Mouse (Mus musculus) G1E (cell line): ENCODE measurements around the gene Mum1l1. TPM values are rescaled to one million over a fixed set of nuclear protein-coding genes. Genes with fewer than 3 reads are reported as not detected.

Experiments used
- ATAC-seq: 2 replicates; pipeline ENCODE4 v1.8.0; 2016; ENCODE audit warnings: mild to moderate bottlenecking; ENCODE audit not compliant: insufficient number of reproducible peaks, poor library complexity, low FRiP score, severe bottlenecking; ENCODE audit errors: extremely low read depth
- DNase-seq: peaks from one replicate; pipeline ENCODE4 v3.0.0; 2012; ENCODE audit warnings: low spot score
- H3K27me3 ChIP-seq: 2 replicates; pipeline ENCODE4 v1.6.1; 2012; ENCODE audit warnings: mild to moderate bottlenecking, low read length, inconsistent platforms; ENCODE audit not compliant: insufficient read depth
- H3K36me3 ChIP-seq: replicated peaks from 2 replicates; pipeline ENCODE3; 2012; ENCODE audit warnings: mild to moderate bottlenecking, inconsistent platforms
- H3K4me1 ChIP-seq: 2 replicates; pipeline ENCODE4 v1.6.1; 2012; ENCODE audit warnings: low read depth, low read length, inconsistent platforms, mixed read lengths; ENCODE audit not compliant: insufficient read depth
- H3K4me3 ChIP-seq: 2 replicates; pipeline ENCODE4 v1.5.1; 2012; ENCODE audit warnings: low read depth, mild to moderate bottlenecking, inconsistent platforms, low read length, moderate library complexity, mixed read lengths
- H3K9me3 ChIP-seq: replicated peaks from 2 replicates; pipeline ENCODE4 v1.6.1; 2012; ENCODE audit warnings: inconsistent platforms
- CTCF ChIP-seq: IDR thresholded peaks from 2 replicates; pipeline ENCODE4 v1.5.1; 2012; ENCODE audit warnings: low read depth, low read length, inconsistent platforms, mixed read lengths
- GATA1 ChIP-seq: IDR thresholded peaks from 2 replicates; pipeline ENCODE4 v1.6.1; 2012; ENCODE audit warnings: borderline replicate concordance, low read length, inconsistent platforms, mixed read lengths
- GATA2 ChIP-seq: IDR thresholded peaks from 2 replicates; pipeline ENCODE4 v1.6.1; 2012; ENCODE audit warnings: low read depth, low read length, inconsistent platforms, borderline replicate concordance
- POLR2AphosphoS5 ChIP-seq: IDR thresholded peaks from 2 replicates; pipeline ENCODE4 v1.6.1; 2012; ENCODE audit warnings: low read depth, low read length, inconsistent platforms; ENCODE audit not compliant: insufficient replicate concordance
- TAL1 ChIP-seq: conservative IDR thresholded peaks from 2 replicates; pipeline ENCODE4 v1.6.1; 2012; ENCODE audit warnings: low read depth, low read length, inconsistent platforms, mixed read lengths
- polyA plus RNA-seq: library from polyadenylated mRNA; stranded (reverse); fragments of >175 nt; gene quantifications from 2 replicates; pipeline ENCODE4 v1.2.3, GENCODE M21; 2012
- total RNA-seq, 2 experiments: library from RNA; stranded (forward) in 1 of 2; stranded (reverse) in 1 of 2; fragments of 200-1000 nt in 1 of 2; fragments of >200 nt in 1 of 2; fragmentation: Nextera tagmentation in 1 of 2; gene quantifications; 2 replicates each; pipeline ENCODE4 v1.2.3; 2014 to 2017

Gene Mum1l1
- total and polyA plus RNA-seq, 3 experiments = not detected

- H3K27me3 ChIP-seq = no peaks in the 10 kb centered on the region
- no peak for ATAC-seq
- H3K9me3 ChIP-seq = no peaks in the 10 kb centered on the region
- no peak overlapping the region for H3K4me3 ChIP-seq
- H3K4me1 ChIP-seq = no peaks in the 10 kb centered on the region
- H3K36me3 ChIP-seq = no peaks in the 10 kb centered on the region
- DNase-seq = no peak
- TF ChIP-seq GATA2 (no peak), POLR2AphosphoS5 (no peak), TAL1 (no peak), GATA1 (no peak), CTCF (no peak)
Measured at GRCm38 (mm10) chrX:139216991-139217593, 7.2 kb downstream of the Mum1l1 start.

- no peak for ATAC-seq
- Histone ChIP-seq H3K36me3 (no peaks in the 10 kb centered on the region), H3K4me3 (no peak overlapping the region), H3K27me3 (no peaks in the 10 kb centered on the region), H3K9me3 (no peaks in the 10 kb centered on the region), H3K4me1 (no peaks in the 10 kb centered on the region)
- DNase-seq = no peak
- TF ChIP-seq GATA1 = no peak
- TF ChIP-seq TAL1 = no peak
- no peak for TF ChIP-seq POLR2AphosphoS5
Measured at GRCm38 (mm10) chrX:139217776-139218175, 7.9 kb downstream of the Mum1l1 start.

GRCm38 (mm10) chrX:139219017-139219416 is 9.2 kb downstream of the Mum1l1 start:
- H3K4me1 ChIP-seq = no peaks in the 10 kb centered on the region
- no peaks in the 10 kb centered on the region for H3K9me3 ChIP-seq
- H3K4me3 ChIP-seq = no peak overlapping the region
- H3K36me3 ChIP-seq = no peaks in the 10 kb centered on the region
- no peaks in the 10 kb centered on the region for H3K27me3 ChIP-seq
- TF ChIP-seq POLR2AphosphoS5 = no peak
- no peak for TF ChIP-seq GATA2
- TF ChIP-seq TAL1 = no peak
- TF ChIP-seq CTCF = no peak
- no peak for TF ChIP-seq GATA1
- DNase-seq (peak; percentile 1), ATAC-seq (no peak)

- Histone ChIP-seq H3K27me3 (no peaks in the 10 kb centered on the region), H3K4me1 (no peaks in the 10 kb centered on the region), H3K36me3 (no peaks in the 10 kb centered on the region), H3K9me3 (no peaks in the 10 kb centered on the region), H3K4me3 (no peak overlapping the region)
- DNase-seq = no peak
- TF ChIP-seq GATA2 (no peak), TAL1 (no peak)
- no peak for ATAC-seq
Measured at GRCm38 (mm10) chrX:139220830-139221229, 11.0 kb downstream of the Mum1l1 start.

- ATAC-seq (no peak), DNase-seq (no peak)
- Histone ChIP-seq H3K27me3 (no peaks in the 10 kb centered on the region), H3K4me3 (no peak overlapping the region), H3K36me3 (no peaks in the 10 kb centered on the region), H3K9me3 (no peaks in the 10 kb centered on the region), H3K4me1 (no peaks in the 10 kb centered on the region)
- TF ChIP-seq CTCF (no peak), GATA2 (no peak), GATA1 (no peak), TAL1 (no peak)
Measured at GRCm38 (mm10) chrX:139221893-139222292, 12.1 kb downstream of the Mum1l1 start.

GRCm38 (mm10) chrX:139231143-139231542 is 21.3 kb downstream of the Mum1l1 start:
- no peak for DNase-seq
- H3K27me3 ChIP-seq = no peaks in the 10 kb centered on the region
- TF ChIP-seq CTCF (no peak), GATA1 (no peak), TAL1 (no peak), GATA2 (no peak), POLR2AphosphoS5 (no peak)
- H3K36me3 ChIP-seq = no peaks in the 10 kb centered on the region
- ATAC-seq = no peak
- H3K4me1 ChIP-seq = no peaks in the 10 kb centered on the region
- H3K9me3 ChIP-seq = no peaks in the 10 kb centered on the region
- H3K4me3 ChIP-seq = no peak overlapping the region

GRCm38 (mm10) chrX:139247294-139247693 is 37.5 kb downstream of the Mum1l1 start:
- H3K36me3 ChIP-seq = no peaks in the 10 kb centered on the region
- no peaks in the 10 kb centered on the region for H3K27me3 ChIP-seq
- no peak for TF ChIP-seq GATA1
- no peak for TF ChIP-seq GATA2
- TF ChIP-seq TAL1 = no peak
- no peak for TF ChIP-seq POLR2AphosphoS5
- no peak for TF ChIP-seq CTCF
- no peaks in the 10 kb centered on the region for H3K4me1 ChIP-seq
- no peaks in the 10 kb centered on the region for H3K9me3 ChIP-seq
- H3K4me3 ChIP-seq = no peak overlapping the region
- DNase-seq (no peak), ATAC-seq (no peak)
